ENCODE assay signal across 13 mouse cellular contexts in the genomic region with DNA sequence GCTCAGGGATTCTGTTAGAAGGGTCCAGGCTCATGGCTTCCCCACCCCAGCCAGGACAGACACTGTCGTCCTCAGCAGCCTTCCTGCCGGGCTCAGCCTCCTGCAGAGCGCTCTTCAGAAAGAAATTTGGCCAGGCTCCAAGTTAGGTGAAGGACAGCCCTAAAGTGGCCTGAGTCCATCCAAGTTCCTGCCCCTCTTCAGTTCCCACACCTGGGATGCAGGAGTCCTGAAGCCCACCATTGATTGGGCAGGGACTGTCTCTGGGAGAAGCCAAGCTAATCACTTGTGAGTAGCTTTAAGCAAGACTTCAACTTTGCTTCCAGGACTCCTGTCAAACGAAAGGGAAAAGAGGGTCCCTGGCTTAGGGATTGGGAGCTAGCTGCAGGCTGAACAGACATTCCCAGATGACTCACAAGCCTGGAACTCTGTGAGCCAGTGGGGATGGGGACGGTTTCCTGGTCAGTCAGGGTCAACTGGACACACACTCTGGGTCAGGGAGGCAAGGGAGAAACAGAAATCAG. TPM values are rescaled to one million over a fixed set of nuclear protein-coding genes. Genes with fewer than 3 reads are reported as not detected.
A peak's percentile ranks its signal among the peaks of the same experiment; 100 is the strongest.
DNase-seq lines count a peak whose midpoint lies in the region; ATAC-seq and TF ChIP-seq lines count a peak whose summit lies in the region.
"Had no signal": no experiment of that assay in that cellular context is flagged by ENCODE, and none has a peak within 500 bp of the region (broad histone marks: within the 10 kb centered on the region; RNA-seq: fewer than 3 reads in every experiment).

No protein-coding gene starts in this region.

- ATAC-seq in lung, postnatal 0 days: 0 out of 2 replicates have a peak, but pooled peaks have one; percentile 8
- no peak for ATAC-seq in stomach, embryonic 16.5 days (ENCODE audit: insufficient read depth, low FRiP score)

- TF ChIP-seq CTCF in lung, postnatal 0 days (IDR thresholded peaks at IDR 0.05): no peak

- no peaks in the 10 kb centered on the region for H3K36me3 ChIP-seq in lung, postnatal 0 days (ENCODE audit: insufficient read depth, low read length)
- H3K36me3 ChIP-seq in stomach, embryonic 16.5 days (ENCODE audit: control insufficient read depth, insufficient read depth, low read length): no peaks in the 10 kb centered on the region
- H3K36me3 ChIP-seq: neural tube, embryonic 13.5 days had no signal

- no peak overlapping the region for H3K9ac ChIP-seq in lung, postnatal 0 days (replicated peaks; ENCODE audit: low read depth)
- H3K9ac ChIP-seq in stomach, embryonic 16.5 days (ENCODE audit: low read length): peak overlapping the region; percentile 61
- H3K9ac ChIP-seq: liver, embryonic 14.5 days; neural tube, embryonic 13.5 days had no signal

- H3K4me1 ChIP-seq in lung, postnatal 0 days (ENCODE audit: insufficient read depth, low read depth, low read length): peaks cover 8% of the 10 kb centered on the region
- peaks cover 35% of the 10 kb centered on the region for H3K4me1 ChIP-seq in stomach, embryonic 16.5 days (ENCODE audit: control insufficient read depth, insufficient read depth, low read length)

- DNase-seq in embryo, embryonic 9.5 days (ENCODE audit: extremely low spot score): peak; percentile 33
- DNase-seq in embryo, embryonic 10.5 days (ENCODE audit: low spot score): no peak
- DNase-seq in lung, postnatal 0 days (ENCODE audit: low spot score): peak; percentile 65
- no peak for DNase-seq in lung, postnatal 4 days
- peak; percentile 49 for DNase-seq in heart, postnatal 4 days
- DNase-seq in cerebellum, adult 9-11 months: no peak
- DNase-seq in thymus, adult 18-20 months: no peak
- DNase-seq: thymus, postnatal 36 days had no signal

- no peak overlapping the region for H3K4me3 ChIP-seq in lung, postnatal 0 days (ENCODE audit: low read depth, low read length)
- H3K4me3 ChIP-seq in stomach, embryonic 16.5 days (replicated peaks; ENCODE audit: low read length): no peak overlapping the region
- H3K4me3 ChIP-seq: erythroblast, embryonic 14.5 days; neural tube, embryonic 13.5 days had no signal

- peak overlapping the region; percentile 73 for H3K27ac ChIP-seq in lung, postnatal 0 days (ENCODE audit: low read length)
- H3K27ac ChIP-seq in stomach, embryonic 16.5 days (ENCODE audit: low read length): peak overlapping the region; percentile 97
- H3K27ac ChIP-seq: liver, embryonic 14.5 days had no signal

- WGBS in lung, postnatal 0 days: 6% methylated on average over 5 of the region's 5 CpGs
- WGBS in stomach, embryonic 16.5 days: 10% methylated on average over 5 of the region's 5 CpGs

- TF ChIP-seq EP300 in lung, postnatal 0 days (IDR thresholded peaks at IDR 0.05): no peak

- no peak overlapping the region for H3K4me2 ChIP-seq in lung, postnatal 0 days (replicated peaks; ENCODE audit: low read depth, low read length)
- H3K4me2 ChIP-seq in stomach, embryonic 16.5 days (ENCODE audit: low read depth, low read length): peak overlapping the region; percentile 39; the same call in 1 of the 2 replicates

- H3K9me3 ChIP-seq in lung, postnatal 0 days (ENCODE audit: low read length): no peaks in the 10 kb centered on the region
- H3K9me3 ChIP-seq in stomach, embryonic 16.5 days (replicated peaks; ENCODE audit: control insufficient read depth, low read length): no peaks in the 10 kb centered on the region
- H3K9me3 ChIP-seq: neural tube, embryonic 13.5 days had no signal

- H3K27me3 ChIP-seq in lung, postnatal 0 days (replicated peaks; ENCODE audit: insufficient read depth, low read length): no peaks in the 10 kb centered on the region
- no peaks in the 10 kb centered on the region; the same call in 1 of the 2 replicates for H3K27me3 ChIP-seq in stomach, embryonic 16.5 days (ENCODE audit: control insufficient read depth, insufficient read depth, low read length)

RNA-seq across cellular contexts. Expression of a gene that starts 8.2 kb away (rescaled TPM):
- 464 and 478 TPM in 2 replicates for polyA plus RNA-seq in lung, postnatal 0 days (2015; fragmentation: Nextera tagmentation; extraction: Ambion mirVana)
- total RNA-seq in heart, postnatal 4 days (2021): 100 to 1,000 TPM; 861 to 965 TPM
- 2,066 and 2,076 TPM in 2 replicates for polyA plus RNA-seq in stomach, embryonic 16.5 days (2015; fragmentation: Nextera tagmentation; extraction: Ambion mirVana)
- total RNA-seq: hematopoietic stem cell, adult 5-6 weeks had no signal

RNA-seq across cellular contexts. Expression of a gene that starts 39.6 kb away (rescaled TPM):
- polyA plus RNA-seq in lung, postnatal 0 days (2015; fragmentation: Nextera tagmentation; extraction: Ambion mirVana): not detected in 2 replicates
- total RNA-seq in heart, postnatal 4 days (2021): not detected
- polyA plus RNA-seq in stomach, embryonic 16.5 days (2015; fragmentation: Nextera tagmentation; extraction: Ambion mirVana): not detected in 2 replicates
- total RNA-seq: hematopoietic stem cell, adult 5-6 weeks had no signal
- polyA plus RNA-seq: erythroblast, embryonic 14.5 days; liver, embryonic 14.5 days; neural tube, embryonic 13.5 days had no signal

RNA-seq across cellular contexts. Expression of a gene that starts 48.3 kb away (rescaled TPM):
- 0.33 and 0.55 TPM in 2 replicates for polyA plus RNA-seq in lung, postnatal 0 days (2015; fragmentation: Nextera tagmentation; extraction: Ambion mirVana)
- 10 to 100 TPM; 67.0 to 89.1 TPM for total RNA-seq in heart, postnatal 4 days (2021)
- polyA plus RNA-seq in stomach, embryonic 16.5 days (2015; fragmentation: Nextera tagmentation; extraction: Ambion mirVana): 0.41 and 3.2 TPM in 2 replicates
- total RNA-seq: hematopoietic stem cell, adult 5-6 weeks had no signal
- polyA plus RNA-seq: erythroblast, embryonic 14.5 days; liver, embryonic 14.5 days; neural tube, embryonic 13.5 days had no signal

Comparison
In these comparisons a context has a peak if more than half of its experiments do, and no peak if none do; other contexts are left out.
1. DNase-seq: peak in embryo, embryonic 9.5 days (single experiment), lung, postnatal 0 days (single experiment) and heart, postnatal 4 days (single experiment); none in embryo, embryonic 10.5 days (single experiment), lung, postnatal 4 days (0 of 2), cerebellum, adult 9-11 months (single experiment) and thymus, adult 18-20 months (0 of 2).